Mouse (Mus musculus) heart, postnatal 25 days (tissue): ENCODE data around the gene Alox8. TPM values are rescaled to one million over a fixed set of nuclear protein-coding genes. Genes with fewer than 3 reads are reported as not detected.
A peak's percentile ranks its signal among the peaks of the same experiment; 100 is the strongest.

Source experiments
- DNase-seq: peaks from one replicate; pipeline ENCODE4 v3.0.0; 2022; ENCODE audit warnings: low spot score
- intact Hi-C: fragments of 180-260 bp; cut with DNase I; formaldehyde crosslinking; loops from one replicate; pipeline ENCODE4 v1.15.1; 2025
- total RNA-seq, 2 experiments: library from RNA; stranded (reverse); gene quantifications; 2 replicates each; pipeline ENCODE4 v1.2.3; 2021

Gene Alox8
- total RNA-seq, 2 experiments from 2014 or later, result 1.6 to 1.8 TPM

GRCm38 (mm10) chr11:69185936-69186335 is 11.7 kb downstream of the Alox8 start:
- intact Hi-C loops, result no loop called here
- no peak for DNase-seq

GRCm38 (mm10) chr11:69185031-69185430 is 12.6 kb downstream of the Alox8 start:
- no peak for DNase-seq
- intact Hi-C loops, result no loop called here

- DNase-seq, result no peak
- intact Hi-C loops, result no loop called here
These were observed 17.5 kb downstream of the Alox8 start for GRCm38 (mm10) chr11:69180120-69180519.

- intact Hi-C loops, result no loop called here
- DNase-seq, result no peak
These were observed 18.1 kb downstream of the Alox8 start for GRCm38 (mm10) chr11:69179512-69179911.

- no peak for DNase-seq
- intact Hi-C loops, result no loop called here
These were observed 19.1 kb downstream of the Alox8 start for GRCm38 (mm10) chr11:69178525-69178924.

- no peak for DNase-seq
- intact Hi-C loops, result no loop called here
These were observed 22.9 kb downstream of the Alox8 start for GRCm38 (mm10) chr11:69174722-69175121.

GRCm38 (mm10) chr11:69172606-69173005 is 25.0 kb downstream of the Alox8 start:
- DNase-seq, result no peak

GRCm38 (mm10) chr11:69171626-69172025 is 26.0 kb downstream of the Alox8 start:
- intact Hi-C loops, result no loop called here

More at GRCm38 (mm10) chr11:69172606-69173005, 25.0 kb downstream of the Alox8 start:
- intact Hi-C loops, result no loop called here

GRCm38 (mm10) chr11:69169313-69169712 is 28.3 kb downstream of the Alox8 start:
- intact Hi-C loops, result no loop called here
- no peak for DNase-seq

More at GRCm38 (mm10) chr11:69171626-69172025, 26.0 kb downstream of the Alox8 start:
- DNase-seq, result peak; percentile 76

- intact Hi-C loops, result no loop called here
- no peak for DNase-seq
These were observed 40.8 kb downstream of the Alox8 start, which contains the start of gene Alox12b for GRCm38 (mm10) chr11:69156800-69157199. Gene Alox12b (plus strand): TSS chr11:69156989.

GRCm38 (mm10) chr11:69155351-69155750 is 42.3 kb downstream of the Alox8 start:
- intact Hi-C loops, result no loop called here
- DNase-seq, result no peak

GRCm38 (mm10) chr11:69153831-69154230 is 43.8 kb downstream of the Alox8 start:
- intact Hi-C loops, result no loop called here
- DNase-seq, result no peak

- intact Hi-C loops, result no loop called here
- no peak for DNase-seq
These were observed 46.6 kb downstream of the Alox8 start for GRCm38 (mm10) chr11:69151004-69151403.

GRCm38 (mm10) chr11:69150444-69150843 is 47.2 kb downstream of the Alox8 start:
- DNase-seq, result no peak
- intact Hi-C loops, result loop anchor here (1.0 kb wide), 1 partner anchor 83 kb away; no protein-coding TSS in a partner anchor

- no peak for DNase-seq
- intact Hi-C loops, result loop anchor here (1.0 to 2.0 kb wide), 2 partner anchors 23 to 82 kb away; no protein-coding TSS in a partner anchor
These were observed 47.9 kb downstream of the Alox8 start for GRCm38 (mm10) chr11:69149728-69150127.

GRCm38 (mm10) chr11:69148451-69148960 is 49.1 kb downstream of the Alox8 start:
- DNase-seq, result no peak
- intact Hi-C loops, result loop anchor here (2.0 kb wide), 1 partner anchor 22 kb away; no protein-coding TSS in a partner anchor

GRCm38 (mm10) chr11:69147546-69147945 is 50.1 kb downstream of the Alox8 start:
- DNase-seq, result no peak
- intact Hi-C loops, result no loop called here

GRCm38 (mm10) chr11:69135361-69135760 is 62.3 kb downstream of the Alox8 start:
- intact Hi-C loops, result no loop called here
- DNase-seq, result no peak

GRCm38 (mm10) chr11:69134622-69134968 is 63.0 kb downstream of the Alox8 start:
- no peak for DNase-seq
- intact Hi-C loops, result no loop called here
